Mouse (Mus musculus): ENCODE measurements around the gene Taf1d. TPM values are rescaled to one million over a fixed set of nuclear protein-coding genes. Genes with fewer than 3 reads are reported as not detected.

The Taf1d gene
- polyA plus RNA-seq, 1 experiment from 2014 or later, result 44.7 TPM

GRCm38 (mm10) chr9:15357484-15358275, 51.7 kb downstream of the Taf1d start, which contains the start of gene Cep295:
TSS of gene Cep295 (minus strand) at chr9:15357788.
- 3% methylated on average over 60 of the region's 60 CpGs for WGBS
- Histone ChIP-seq H3K27me3 (ENCODE audit: control insufficient read depth, insufficient read depth, low read depth, low read length) (peaks cover 3% of the 10 kb centered on the region; the same call in 1 of the 2 replicates), H3K4me1 (ENCODE audit: control insufficient read depth, insufficient read depth, low read length) (peaks cover 14% of the 10 kb centered on the region), H3K36me3 (ENCODE audit: control insufficient read depth, insufficient read depth, low read length) (0 out of 2 replicates have a peak, but pooled peaks cover 2% of the 10 kb centered on the region), H3K4me3 (ENCODE audit: low read depth, low read length) (peak within 1 kb of the TSS; percentile 61), H3K9me3 (replicated peaks; ENCODE audit: control insufficient read depth, low read length, poor library complexity, severe bottlenecking) (no peaks in the 10 kb centered on the region), H3K27ac (ENCODE audit: low read length) (peak within 1 kb of the TSS; percentile 86), H3K9ac (ENCODE audit: low read depth, low read length) (peak within 1 kb of the TSS; percentile 74), H3K4me2 (ENCODE audit: low read length) (peak within 1 kb of the TSS; percentile 91)
- ATAC-seq, result peak; percentile 99

GRCm38 (mm10) chr9:15364843-15365242, 58.8 kb downstream of the Taf1d start:
- Histone ChIP-seq H3K4me2 (ENCODE audit: low read length) (no peak overlapping the region), H3K36me3 (ENCODE audit: control insufficient read depth, insufficient read depth, low read length) (no peaks in the 10 kb centered on the region), H3K4me1 (ENCODE audit: control insufficient read depth, insufficient read depth, low read length) (no peaks in the 10 kb centered on the region), H3K27ac (ENCODE audit: low read length) (no peak overlapping the region), H3K9ac (ENCODE audit: low read depth, low read length) (no peak overlapping the region), H3K4me3 (ENCODE audit: low read depth, low read length) (no peak overlapping the region), H3K9me3 (replicated peaks; ENCODE audit: control insufficient read depth, low read length, poor library complexity, severe bottlenecking) (no peaks in the 10 kb centered on the region), H3K27me3 (ENCODE audit: control insufficient read depth, insufficient read depth, low read depth, low read length) (peaks cover 3% of the 10 kb centered on the region; the same call in 1 of the 2 replicates)
- no peak for ATAC-seq
- 76% methylated on average over 1 of the region's 1 CpGs for WGBS

GRCm38 (mm10) chr9:15365856-15366255, 59.8 kb downstream of the Taf1d start:
- Histone ChIP-seq H3K9me3 (replicated peaks; ENCODE audit: control insufficient read depth, low read length, poor library complexity, severe bottlenecking) (no peaks in the 10 kb centered on the region), H3K27me3 (ENCODE audit: control insufficient read depth, insufficient read depth, low read depth, low read length) (peaks cover 2% of the 10 kb centered on the region; the same call in 1 of the 2 replicates), H3K4me2 (ENCODE audit: low read length) (no peak overlapping the region), H3K4me3 (ENCODE audit: low read depth, low read length) (no peak overlapping the region), H3K9ac (ENCODE audit: low read depth, low read length) (no peak overlapping the region), H3K4me1 (ENCODE audit: control insufficient read depth, insufficient read depth, low read length) (no peaks in the 10 kb centered on the region), H3K27ac (ENCODE audit: low read length) (no peak overlapping the region), H3K36me3 (ENCODE audit: control insufficient read depth, insufficient read depth, low read length) (no peaks in the 10 kb centered on the region)
- peak; percentile 82 for ATAC-seq
- 82% methylated on average over 1 of the region's 1 CpGs for WGBS

- ATAC-seq, result peak; percentile 73
- H3K9me3 ChIP-seq (replicated peaks; ENCODE audit: control insufficient read depth, low read length, poor library complexity, severe bottlenecking), result no peaks in the 10 kb centered on the region
- no peaks in the 10 kb centered on the region for H3K36me3 ChIP-seq (ENCODE audit: control insufficient read depth, insufficient read depth, low read length)
- WGBS, result 49% methylated on average over 2 of the region's 2 CpGs
- H3K4me3 ChIP-seq (ENCODE audit: low read depth, low read length), result no peak overlapping the region
- no peaks in the 10 kb centered on the region for H3K4me1 ChIP-seq (ENCODE audit: control insufficient read depth, insufficient read depth, low read length)
- no peaks in the 10 kb centered on the region for H3K27me3 ChIP-seq (ENCODE audit: control insufficient read depth, insufficient read depth, low read depth, low read length)
- no peak overlapping the region for H3K27ac ChIP-seq (ENCODE audit: low read length)
- H3K9ac ChIP-seq (ENCODE audit: low read depth, low read length), result no peak overlapping the region
- H3K4me2 ChIP-seq (ENCODE audit: low read length), result no peak overlapping the region
These were observed 60.2 kb downstream of the Taf1d start for GRCm38 (mm10) chr9:15366260-15366659.

Small RNA genes within 50 kb of the gene (microRNA-seq; reads per million reads assigned to microRNA genes)
- gene Gm49349 (not detected), gene mmu-mir-7650 (not detected)

Other genes with a start within 250 kb of the Taf1d start
- gene Hephl1, start 194.1 kb upstream of the Taf1d start, polyA plus RNA-seq (2015; fragmentation: Nextera tagmentation; extraction: Ambion mirVana), result 0.06 TPM in 1 of 2 replicates, not detected in the other
- gene Vstm5, start 67.2 kb upstream of the Taf1d start, polyA plus RNA-seq (2015; fragmentation: Nextera tagmentation; extraction: Ambion mirVana), result 22.0 and 29.5 TPM in 2 replicates
- gene Med17, start 26.3 kb upstream of the Taf1d start, polyA plus RNA-seq (2015; fragmentation: Nextera tagmentation; extraction: Ambion mirVana), result 29.1 and 29.7 TPM in 2 replicates
- 13.9 and 14.7 TPM in 2 replicates for gene 4931406C07Rik, start 234 bp downstream of the Taf1d start, polyA plus RNA-seq (2015; fragmentation: Nextera tagmentation; extraction: Ambion mirVana)
- gene Cep295, start 51.6 kb downstream of the Taf1d start, polyA plus RNA-seq (2015; fragmentation: Nextera tagmentation; extraction: Ambion mirVana), result 13.0 and 14.2 TPM in 2 replicates
- 0.54 and 0.81 TPM in 2 replicates for gene Smco4, start 187.2 kb downstream of the Taf1d start, polyA plus RNA-seq (2015; fragmentation: Nextera tagmentation; extraction: Ambion mirVana)

Data from midbrain, embryonic 16.5 days (tissue).